Mouse (Mus musculus): ENCODE results near the gene Ywhab. TPM values are rescaled to one million over a fixed set of nuclear protein-coding genes. Genes with fewer than 3 reads are reported as not detected.

Gene Ywhab
- 100 to 1,000 TPM in 1 of 3 experiments, 10 to 100 TPM in 2; 60.0 to 106 (median 82.2) TPM for polyA plus RNA-seq (2017; shearing (Covaris generic))

GRCm38 (mm10) chr2:163994654-163994976, at the start of gene Ywhab:
Gene Ywhab, plus strand, starts transcription at chr2:163994960.
- ATAC-seq: no peak

- no peak for ATAC-seq
Observed at GRCm38 (mm10) chr2:163946221-163946620, 48.5 kb upstream of the Ywhab start.

- ATAC-seq: no peak
Observed at GRCm38 (mm10) chr2:163947976-163948375, 46.8 kb upstream of the Ywhab start.

GRCm38 (mm10) chr2:163951770-163952169, 43.0 kb upstream of the Ywhab start:
- no peak for ATAC-seq

GRCm38 (mm10) chr2:163953622-163954310, 41.0 kb upstream of the Ywhab start:
- no peak for ATAC-seq

- no peak for ATAC-seq
Observed at GRCm38 (mm10) chr2:163964606-163965560, 29.9 kb upstream of the Ywhab start.

- no peak for ATAC-seq
Observed at GRCm38 (mm10) chr2:163965706-163966105, 29.1 kb upstream of the Ywhab start.

- no peak for ATAC-seq
Observed at GRCm38 (mm10) chr2:163968581-163968980, 26.2 kb upstream of the Ywhab start.

- no peak for ATAC-seq
Observed at GRCm38 (mm10) chr2:163970326-163970725, 24.4 kb upstream of the Ywhab start.

GRCm38 (mm10) chr2:163974056-163974455, 20.7 kb upstream of the Ywhab start:
- no peak for ATAC-seq

GRCm38 (mm10) chr2:163976448-163976847, 18.3 kb upstream of the Ywhab start:
- no peak for ATAC-seq

- ATAC-seq: no peak
Observed at GRCm38 (mm10) chr2:163987233-163987632, 7.5 kb upstream of the Ywhab start.

GRCm38 (mm10) chr2:163992871-163993270, 1.9 kb upstream of the Ywhab start:
- ATAC-seq: no peak

- peak; percentile 94 for ATAC-seq
Observed at GRCm38 (mm10) chr2:163994977-163995862, 460 bp downstream of the Ywhab start.

GRCm38 (mm10) chr2:163996275-163996674, 1.5 kb downstream of the Ywhab start:
- ATAC-seq: no peak

- ATAC-seq: no peak
Observed at GRCm38 (mm10) chr2:163996899-163997298, 2.1 kb downstream of the Ywhab start.

- ATAC-seq: no peak
Observed at GRCm38 (mm10) chr2:163998981-163999380, 4.2 kb downstream of the Ywhab start.

- no peak for ATAC-seq
Observed at GRCm38 (mm10) chr2:164002637-164003036, 7.9 kb downstream of the Ywhab start.

- ATAC-seq: no peak
Observed at GRCm38 (mm10) chr2:164004503-164004902, 9.7 kb downstream of the Ywhab start.

GRCm38 (mm10) chr2:164006932-164007331, 12.2 kb downstream of the Ywhab start:
- ATAC-seq: peak; percentile 85

- no peak for ATAC-seq
Observed at GRCm38 (mm10) chr2:164007547-164007946, 12.8 kb downstream of the Ywhab start.

GRCm38 (mm10) chr2:164007987-164008545, 13.3 kb downstream of the Ywhab start:
- no peak for ATAC-seq
